Mouse (Mus musculus) kidney, postnatal 4 days (tissue): ENCODE measurements around the gene Tdrd3.

Source experiments
- DNase-seq, 2 experiments: peaks; one replicate each; pipeline ENCODE4 v3.0.0; 2021; ENCODE audit warnings: mixed read lengths in 2 of 2

Tdrd3 gene

DNA sequence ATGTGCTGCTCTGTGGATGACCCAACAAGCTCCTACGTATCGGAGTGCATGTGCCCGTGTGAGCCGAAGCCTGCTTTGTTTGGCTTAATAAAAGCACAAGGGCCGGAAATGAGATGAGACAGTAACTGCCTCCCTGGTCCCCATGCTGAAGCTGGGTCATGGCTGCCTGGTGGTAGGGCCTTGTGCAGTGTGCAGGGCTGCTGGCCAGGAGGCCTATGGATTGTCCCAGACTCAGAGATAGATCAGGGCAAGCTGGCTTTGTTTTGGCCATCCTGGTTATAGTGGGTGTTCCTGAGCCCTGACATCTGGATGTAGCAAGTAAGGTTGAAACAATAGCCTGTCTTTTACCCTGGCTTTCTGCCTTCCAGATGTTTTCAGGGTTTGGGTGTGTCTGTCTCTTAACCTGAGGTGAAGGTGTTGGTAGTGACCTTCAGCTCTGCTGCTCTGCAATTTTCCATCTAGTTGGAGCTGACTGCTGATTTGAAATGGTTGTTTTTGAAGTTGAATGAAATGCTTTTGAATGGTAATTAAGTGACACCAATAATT lies 39.3 kb downstream of the Tdrd3 start:
- no peak for DNase-seq

DNA sequence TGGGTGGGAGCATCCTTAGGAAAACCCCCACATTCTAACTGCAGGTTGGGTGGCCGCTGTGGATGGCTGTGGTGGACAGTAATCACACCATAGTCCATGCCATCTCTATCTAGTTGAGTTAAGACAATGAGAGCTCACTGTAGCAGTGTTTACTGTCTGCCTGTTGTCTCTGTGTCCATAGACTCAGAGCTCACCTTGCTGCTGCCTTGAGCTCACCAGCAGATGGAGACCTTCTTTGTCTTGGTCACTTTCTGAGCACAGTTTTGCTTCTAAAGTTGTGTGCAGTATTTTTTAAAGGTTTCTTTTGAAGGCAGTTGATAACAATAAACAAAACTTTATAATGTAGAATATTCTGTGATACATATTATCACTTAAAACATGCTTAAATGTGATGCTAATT lies 43.3 kb downstream of the Tdrd3 start:
- no peak for DNase-seq

DNA sequence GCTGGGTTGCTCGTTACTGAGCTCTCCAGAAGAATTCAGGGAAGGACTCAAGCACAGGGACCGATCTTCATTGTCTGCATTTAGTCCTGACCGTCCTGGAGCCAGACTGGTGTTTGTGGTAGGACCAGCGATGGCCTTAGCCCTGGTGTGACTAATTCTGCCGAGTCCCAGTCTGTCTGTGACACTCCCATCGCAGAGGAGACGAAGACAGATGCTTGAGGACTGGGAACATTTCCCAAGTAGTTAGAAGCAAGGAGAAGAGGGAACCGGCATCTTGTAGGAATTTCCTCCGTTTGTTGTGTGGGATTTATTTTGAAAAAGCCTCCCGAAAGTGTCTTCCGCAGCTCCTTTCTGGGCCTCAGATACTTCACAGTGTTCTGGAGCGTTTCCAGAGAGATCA lies 45.1 kb downstream of the Tdrd3 start:
- no peak for DNase-seq

DNA sequence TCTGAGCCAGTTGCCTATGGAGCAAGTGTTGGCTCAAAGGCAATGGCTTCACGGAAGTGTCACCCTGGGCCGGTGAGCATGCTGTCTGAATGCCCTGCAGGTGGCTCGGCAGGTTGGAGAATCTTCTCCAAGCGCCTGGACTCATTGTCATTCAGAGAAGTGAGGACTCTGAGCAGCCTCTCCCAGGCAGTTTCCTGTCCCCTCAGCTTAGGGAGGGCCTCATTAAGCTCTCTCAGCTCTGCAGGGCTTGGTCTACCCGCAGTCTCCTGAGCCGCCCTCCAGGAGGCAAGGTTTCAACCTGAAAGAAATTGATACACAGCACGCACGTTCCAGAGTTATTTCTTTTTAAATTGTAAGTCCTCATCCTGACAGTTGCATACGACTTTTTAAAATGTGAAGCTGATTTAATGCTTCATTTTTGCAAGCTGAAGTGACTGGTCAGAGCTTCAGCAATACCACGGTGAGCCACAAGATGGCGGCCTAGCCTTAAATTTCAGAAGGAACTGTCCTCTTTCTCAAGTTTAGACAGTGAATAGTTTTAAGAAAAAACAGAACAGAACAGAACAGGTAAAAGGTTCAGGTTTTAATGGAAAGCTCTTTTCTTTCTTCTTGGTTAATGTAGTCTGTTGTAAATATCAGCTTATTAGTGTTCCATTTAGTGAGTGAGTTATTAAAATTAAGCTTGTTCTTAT lies 47.7 kb downstream of the Tdrd3 start:
- DNase-seq = peak; percentile 88 to 91

DNA sequence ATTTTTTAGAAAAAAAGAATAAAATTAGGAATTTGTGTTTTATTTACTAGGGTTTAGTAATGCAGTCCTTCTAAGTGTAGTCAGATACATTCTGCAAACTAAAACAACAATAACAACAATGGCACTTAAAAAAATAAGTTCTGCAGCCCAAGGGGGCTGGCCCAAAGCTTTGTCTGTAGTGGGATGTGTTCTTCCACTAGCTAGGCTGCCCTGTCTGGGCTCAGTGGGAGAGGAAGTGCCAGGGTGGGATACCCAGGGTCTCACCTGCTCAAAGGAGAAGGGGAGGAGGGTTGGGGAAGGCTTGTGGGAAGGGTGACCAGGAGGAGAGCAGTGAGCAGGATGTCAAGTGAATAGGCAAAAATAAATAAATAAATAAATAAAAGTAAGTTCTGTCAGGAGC lies 48.2 kb downstream of the Tdrd3 start:
- no peak for DNase-seq

DNA sequence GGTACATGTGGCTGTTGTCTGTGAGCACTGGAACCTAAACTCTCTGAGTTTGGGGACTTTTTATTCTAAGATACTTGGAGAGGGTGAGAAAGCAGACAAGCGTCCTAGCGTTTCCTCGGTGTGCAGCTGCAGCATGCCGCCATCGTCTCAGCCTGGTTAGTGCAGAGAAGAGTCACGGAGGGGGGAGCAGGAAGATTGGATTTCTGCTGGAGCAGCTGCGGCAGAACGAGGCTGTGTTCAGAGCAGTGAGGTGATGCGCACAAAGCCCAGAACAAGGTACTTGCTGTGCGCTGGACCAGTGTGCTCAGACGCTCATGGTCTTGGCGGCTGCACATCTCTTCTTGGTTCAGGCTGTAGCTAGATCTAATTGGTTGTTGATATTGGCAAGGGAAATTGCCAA lies 51.1 kb downstream of the Tdrd3 start:
- no peak for DNase-seq

DNA sequence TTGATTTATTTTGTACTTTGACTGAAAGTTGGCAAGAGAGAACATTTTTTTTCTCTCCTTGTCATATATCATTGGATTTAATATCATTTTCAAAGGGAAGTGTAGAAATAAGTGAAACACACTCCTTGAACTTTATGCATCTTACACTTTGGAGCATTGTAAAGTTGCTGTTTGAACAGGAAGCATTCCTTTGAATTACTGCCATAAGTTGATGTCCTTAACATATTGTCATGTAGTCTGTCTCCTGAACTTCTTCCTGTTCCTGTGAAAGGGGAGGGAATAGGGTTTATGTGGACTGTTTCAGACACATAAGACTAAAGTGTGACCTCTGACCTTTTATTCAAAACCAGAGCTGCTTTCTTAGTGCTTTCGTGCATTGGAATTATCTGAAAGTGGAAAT lies 55.1 kb downstream of the Tdrd3 start:
- DNase-seq = no peak

DNA sequence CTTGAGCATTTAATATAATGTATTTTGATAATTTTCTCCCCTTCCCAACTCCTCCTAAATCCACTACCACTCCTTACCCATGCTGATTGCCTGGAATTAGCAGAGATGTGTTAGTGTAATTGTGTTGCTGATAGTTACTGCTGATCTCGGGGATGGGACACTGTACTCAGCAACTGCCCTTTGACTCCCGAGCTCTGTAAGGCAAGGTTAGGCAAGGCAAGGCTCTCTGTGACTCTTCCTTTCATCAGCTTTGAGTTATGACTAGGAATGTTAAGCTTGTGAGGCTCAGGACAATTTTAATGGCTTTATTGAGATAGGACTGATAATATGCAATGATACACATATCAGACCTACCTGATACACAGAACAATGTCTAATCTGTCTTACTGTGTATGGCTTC lies 56.3 kb downstream of the Tdrd3 start:
- no peak for DNase-seq

DNA sequence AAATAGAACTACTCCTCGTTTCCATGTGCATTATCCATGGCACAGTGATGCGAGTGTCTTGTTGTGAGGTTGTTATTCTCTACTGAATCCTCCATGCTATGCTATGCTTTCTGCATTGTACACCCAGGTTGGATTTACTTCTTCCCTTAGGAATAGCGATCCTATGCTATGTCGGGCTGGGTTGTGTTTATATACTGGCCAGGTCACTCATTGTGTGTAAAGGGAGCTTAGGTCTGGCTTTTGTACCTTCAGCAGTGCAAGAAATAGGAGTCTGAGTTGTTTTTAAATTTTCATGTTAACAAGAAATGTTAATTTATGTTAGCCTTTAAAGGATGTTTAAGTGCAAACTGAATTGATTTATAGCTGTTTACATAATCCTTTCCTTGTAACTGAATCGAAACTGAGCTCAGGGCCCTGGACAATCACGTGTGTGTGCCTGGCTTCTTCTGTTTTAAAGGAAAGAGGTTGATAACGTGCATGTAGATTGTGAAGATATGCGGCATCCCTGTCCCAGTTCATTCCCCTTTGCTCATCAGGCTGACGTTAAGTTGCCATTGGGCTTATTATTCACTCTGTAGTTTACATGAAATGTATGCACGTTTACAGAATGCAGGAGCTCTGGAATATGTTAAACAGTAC lies 59.4 kb downstream of the Tdrd3 start:
- no peak for DNase-seq

DNA sequence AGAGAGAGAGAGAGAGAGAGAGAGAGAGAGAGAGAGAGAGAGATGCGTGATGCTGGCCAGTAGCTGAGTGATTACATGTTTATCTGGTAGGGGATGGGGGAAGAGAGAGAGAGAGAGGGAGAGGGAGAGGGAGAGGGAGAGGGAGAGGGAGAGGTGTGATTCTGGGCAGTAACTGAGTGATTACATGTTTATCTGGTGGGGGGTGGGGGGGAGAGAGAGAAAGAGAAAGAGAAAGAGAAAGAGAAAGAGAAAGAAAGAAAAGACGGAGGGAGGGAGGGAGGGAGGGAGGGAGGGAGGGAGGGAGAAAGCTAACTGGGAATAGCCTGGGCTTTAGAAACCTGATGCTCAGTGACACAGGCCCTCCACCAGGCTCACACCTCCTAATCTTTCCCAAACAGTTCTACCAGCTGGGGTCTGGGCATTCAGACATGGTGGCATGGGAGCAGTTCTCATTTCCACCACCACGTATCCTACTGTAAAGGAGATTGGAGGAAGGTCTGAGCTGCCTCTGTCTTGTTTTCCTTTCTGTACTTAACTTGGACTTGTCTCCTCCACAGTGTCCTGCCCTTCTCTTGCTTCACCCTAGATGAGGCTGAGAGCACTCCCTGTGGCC lies 62.0 kb downstream of the Tdrd3 start:
- DNase-seq = no peak

DNA sequence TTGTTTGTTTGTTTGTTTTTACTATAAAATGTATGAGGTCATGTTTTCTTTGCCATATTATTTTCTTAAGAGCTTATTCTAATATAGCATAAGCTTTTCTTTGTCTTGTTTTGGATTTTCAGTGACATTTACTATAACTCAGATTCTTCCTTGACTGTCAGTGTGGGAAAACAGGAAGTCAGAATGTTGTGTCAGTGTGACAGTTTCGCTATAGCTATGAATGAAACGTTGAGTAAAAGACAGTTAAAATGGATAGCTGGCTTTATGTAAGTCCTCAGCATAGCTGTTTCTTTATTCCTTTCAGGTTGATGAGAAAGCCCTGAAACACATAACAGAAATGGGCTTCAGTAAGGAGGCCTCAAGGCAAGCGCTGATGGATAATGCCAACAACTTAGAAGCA lies 69.4 kb downstream of the Tdrd3 start:
- DNase-seq = no peak

DNA sequence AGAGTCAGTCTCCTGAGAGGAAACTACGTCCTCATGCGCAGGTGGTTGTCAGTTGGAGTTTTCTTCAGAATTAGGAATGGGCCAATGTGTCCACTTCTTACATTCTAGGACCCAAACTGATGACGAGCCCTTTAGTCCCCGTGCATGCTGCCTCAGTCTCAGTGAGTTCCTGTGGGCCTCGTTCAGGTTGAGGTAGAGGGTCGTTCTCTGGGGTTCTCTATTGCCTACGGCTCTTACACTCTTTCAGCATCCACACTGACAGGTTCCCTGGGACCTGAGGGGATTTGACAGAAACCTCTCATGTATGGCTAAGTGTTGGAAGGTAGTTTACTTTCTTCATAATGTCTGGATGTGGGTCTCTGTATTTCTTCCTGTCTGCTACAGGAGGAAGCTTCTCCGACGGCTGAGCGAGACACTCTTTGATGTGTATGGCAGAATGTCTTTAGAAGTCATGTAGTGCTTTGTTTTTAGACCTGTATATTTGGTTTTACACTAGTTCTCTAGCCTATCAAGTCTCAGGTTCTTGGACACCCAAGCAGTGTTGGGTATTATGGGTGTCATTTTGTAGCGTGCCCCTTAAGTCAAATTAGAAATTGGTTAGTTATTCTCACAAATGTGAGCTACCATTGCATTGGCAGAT lies 81.6 kb downstream of the Tdrd3 start:
- DNase-seq = no peak

DNA sequence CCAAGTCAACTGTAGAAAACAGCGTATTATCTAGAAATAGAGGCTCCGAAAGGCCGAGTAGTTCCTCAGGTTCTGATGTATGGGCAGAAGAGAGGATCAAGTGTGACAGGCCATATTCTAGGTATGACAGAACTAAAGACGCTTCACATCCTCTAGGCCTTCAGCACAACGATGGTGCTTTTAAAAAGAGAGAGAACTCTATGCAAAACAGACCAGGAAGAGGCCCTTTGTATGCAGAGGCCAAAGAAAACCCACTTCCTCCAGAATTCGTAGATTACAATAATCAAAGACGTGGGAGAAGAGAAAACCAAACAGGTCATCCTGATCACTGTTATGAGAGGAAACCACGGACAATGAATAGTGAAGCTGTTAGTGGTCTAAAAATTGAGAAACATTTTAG lies 89.5 kb downstream of the Tdrd3 start:
- DNase-seq = no peak

DNA sequence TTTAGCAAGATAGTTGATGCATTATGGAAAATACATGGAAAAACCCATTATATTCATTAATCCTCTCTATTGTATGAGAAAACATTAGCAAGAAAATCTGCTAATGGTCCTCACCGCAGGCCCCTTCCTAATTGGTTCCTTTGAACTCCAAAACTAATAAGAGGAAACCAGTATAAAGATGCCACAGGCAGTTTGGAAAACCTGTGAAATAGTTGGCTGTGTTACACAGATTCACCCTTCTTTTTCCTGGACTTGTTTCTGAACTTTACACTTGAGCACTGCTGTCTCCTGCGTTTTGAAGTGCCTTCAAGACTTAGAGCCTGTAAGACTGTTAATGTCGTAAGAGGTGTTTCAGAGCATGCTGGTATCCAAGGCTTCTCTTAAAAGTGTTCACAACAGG lies 98.8 kb downstream of the Tdrd3 start:
- DNase-seq = no peak

DNA sequence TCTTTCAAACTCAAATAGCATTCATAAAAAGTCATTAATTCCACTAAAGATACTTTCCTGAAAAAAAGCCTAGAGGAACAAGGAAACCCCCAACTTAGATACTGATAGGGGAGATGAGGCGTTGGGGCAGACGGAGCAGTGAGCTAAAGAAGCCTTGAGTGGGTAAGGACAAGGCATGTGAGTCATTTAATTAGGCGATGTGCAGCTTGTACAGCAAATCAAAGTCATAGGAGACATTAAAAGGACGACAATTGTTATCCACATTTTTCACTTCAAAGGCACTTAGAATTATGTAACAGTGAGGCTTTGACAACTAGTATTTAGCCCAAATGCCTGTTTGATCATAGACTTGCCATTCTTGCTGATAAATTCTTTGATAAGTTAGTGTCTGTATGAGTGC lies 100.9 kb downstream of the Tdrd3 start:
- no peak for DNase-seq

DNA sequence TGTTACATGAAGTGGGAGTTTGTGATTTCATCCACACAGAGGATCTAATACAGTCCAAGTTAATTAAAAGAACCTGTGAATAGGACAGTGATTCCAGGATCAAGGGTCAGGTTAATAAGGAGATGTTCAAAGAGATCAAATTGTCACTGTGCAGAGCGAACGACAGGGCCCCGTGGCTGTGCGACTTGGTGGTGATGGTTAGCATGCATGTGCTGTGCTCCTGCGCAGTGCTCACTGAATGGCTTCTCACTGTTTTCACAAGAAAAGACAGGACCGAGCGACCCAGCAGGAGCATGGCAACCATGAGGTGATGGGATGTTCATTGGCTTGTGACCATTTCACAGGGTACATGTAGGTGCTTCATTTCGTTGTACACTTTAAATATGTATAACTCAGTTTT lies 115.4 kb downstream of the Tdrd3 start:
- no peak for DNase-seq

DNA sequence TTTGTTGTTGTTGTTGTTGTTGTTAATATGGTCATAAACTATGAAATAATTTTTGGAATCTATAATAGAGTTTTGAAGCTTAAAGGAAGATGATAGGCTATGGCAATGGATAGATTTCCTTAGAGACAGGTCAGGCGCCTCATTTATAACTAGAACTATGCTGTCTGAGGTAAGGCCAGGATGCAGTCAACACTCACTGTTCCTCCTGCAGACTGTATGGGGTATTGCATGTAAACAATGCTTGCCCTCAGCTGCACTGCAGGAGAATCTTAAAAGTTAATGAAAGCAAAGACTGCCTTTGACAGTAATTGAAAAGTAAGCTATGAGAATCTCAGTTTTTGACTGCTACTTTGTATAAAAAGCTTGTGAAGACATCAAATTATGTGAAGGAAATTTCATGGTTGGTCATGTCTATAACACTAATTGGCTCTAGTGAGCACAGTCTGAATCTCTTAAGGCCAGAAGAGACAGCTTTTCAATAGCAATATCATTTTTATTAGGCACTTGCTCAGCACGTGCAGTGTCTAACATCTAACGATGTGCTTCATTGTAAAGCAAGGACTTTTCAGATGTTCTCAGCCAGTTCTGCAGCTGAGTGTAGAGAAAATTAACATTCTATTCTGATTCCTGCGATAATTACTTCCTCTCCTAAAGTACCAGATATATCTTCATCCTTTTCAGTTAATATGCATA lies 120.8 kb downstream of the Tdrd3 start:
- DNase-seq = no peak

DNA sequence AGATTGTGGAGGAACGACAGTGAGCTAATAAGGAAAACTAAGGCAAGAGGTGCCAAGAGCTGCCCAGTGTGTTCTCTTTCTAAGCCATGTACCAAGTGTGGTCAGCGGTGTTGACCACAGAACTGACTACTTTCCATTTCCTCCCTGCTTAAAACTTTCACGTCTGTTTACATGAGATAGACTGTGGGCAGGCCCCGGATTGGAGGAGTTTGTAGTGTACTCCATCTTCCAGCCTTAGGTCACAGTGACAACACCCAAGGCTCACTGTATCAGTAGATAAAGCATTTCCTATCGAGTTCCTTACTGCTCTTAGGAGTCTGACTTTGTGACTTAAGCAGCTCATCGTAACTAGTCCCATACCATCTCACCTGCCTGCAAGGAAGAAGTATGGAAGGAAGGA lies 133.5 kb downstream of the Tdrd3 start:
- DNase-seq = no peak

DNA sequence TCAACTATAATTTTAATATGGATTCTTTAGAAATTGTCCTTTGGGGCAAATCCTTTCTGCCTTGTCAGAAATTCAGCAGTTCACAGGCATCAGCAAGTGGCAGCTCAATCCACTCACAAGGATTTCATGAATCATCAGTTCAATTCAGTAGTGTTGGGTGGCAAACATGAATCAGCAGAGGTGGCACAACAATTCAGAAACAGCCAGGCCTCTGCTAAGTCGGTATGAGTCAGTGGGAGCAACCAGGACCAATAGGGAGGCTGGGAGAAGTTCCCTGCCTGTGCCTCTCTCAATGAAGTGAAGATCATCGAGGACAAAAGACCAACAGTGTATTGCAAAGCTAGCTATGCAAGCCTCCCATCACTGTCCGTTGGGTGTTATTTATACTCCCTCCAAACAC lies 135.8 kb downstream of the Tdrd3 start:
- DNase-seq = no peak

DNA sequence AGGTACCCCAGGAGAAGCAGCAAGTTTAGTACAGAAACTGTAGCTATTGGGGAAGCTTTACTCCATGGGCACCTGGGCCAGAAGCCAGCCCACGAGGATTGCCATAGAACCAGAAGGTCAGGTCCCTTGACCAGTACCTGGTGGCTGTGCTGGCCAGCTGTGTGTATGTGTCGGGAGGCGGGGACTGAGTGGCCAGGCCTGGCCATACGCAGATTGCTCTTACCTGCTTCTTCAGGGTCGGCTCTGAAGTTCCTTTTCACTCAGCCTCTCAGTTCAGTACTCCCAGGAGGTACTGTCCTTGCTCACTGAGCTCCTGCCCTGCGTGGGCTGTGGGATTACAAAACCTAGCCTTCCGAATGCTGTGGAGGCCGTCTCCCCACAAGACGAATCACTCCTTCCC lies 147.4 kb downstream of the Tdrd3 start:
- DNase-seq = no peak

DNA sequence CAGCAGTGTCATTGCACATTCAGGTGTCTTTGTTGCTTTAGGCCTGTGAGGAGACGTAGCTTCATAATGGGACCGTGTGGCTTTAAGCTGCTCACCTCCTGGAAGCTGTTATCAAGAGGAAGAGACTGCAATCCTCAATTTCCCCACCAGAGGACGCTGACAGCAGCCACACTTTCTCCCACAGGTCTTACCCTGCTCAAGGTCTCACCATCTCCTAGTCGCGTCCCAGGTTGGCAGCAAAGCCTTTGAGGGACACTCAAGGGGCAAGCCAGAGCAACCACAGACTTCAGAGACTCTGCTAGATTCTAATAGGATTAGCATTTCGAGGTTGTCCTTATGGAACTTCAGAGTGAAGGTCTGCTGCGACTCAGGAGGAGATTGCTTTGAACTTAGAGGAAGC lies 149.8 kb downstream of the Tdrd3 start:
- DNase-seq = peak; percentile 17 to 21

DNA sequence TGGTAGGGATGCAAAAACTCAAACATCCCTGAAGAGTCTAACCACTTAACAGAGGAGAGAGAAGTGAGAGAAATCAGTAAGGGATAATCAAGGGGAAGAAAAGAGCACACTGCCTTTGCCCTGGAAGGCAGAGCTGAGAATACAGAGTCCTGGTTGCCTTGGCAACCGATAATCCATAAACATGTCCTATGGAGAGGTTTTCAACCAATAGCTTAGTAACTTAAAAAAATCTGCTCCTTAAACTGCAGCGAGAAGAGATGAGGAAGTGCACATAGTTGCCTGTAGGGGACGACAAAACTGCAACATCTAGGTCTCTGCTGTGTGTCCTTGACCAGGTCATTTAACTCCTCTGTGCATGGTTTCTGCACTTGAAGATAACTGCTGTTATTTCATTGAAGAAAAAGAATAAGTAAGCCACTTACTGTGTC lies 150.6 kb downstream of the Tdrd3 start:
- peak in 1 of 2 experiments; percentile 12 for DNase-seq
